28 mouse cellular contexts compared by ENCODE assay signal in genomic region chr3:136902776-136903175, GRCm38 (mm10).
DNase-seq lines count a peak whose midpoint lies in the region; ATAC-seq and TF ChIP-seq lines count a peak whose summit lies in the region.
"Had no signal": no experiment of that assay in that cellular context is flagged by ENCODE, and none has a peak within 500 bp of the region (broad histone marks: within the 10 kb centered on the region; RNA-seq: fewer than 3 reads in every experiment).

No protein-coding gene starts in this region.

- H3K4me1 ChIP-seq in midbrain, embryonic 13.5 days (replicated peaks): no peaks in the 10 kb centered on the region
- no peaks in the 10 kb centered on the region for H3K4me1 ChIP-seq in midbrain, postnatal 0 days (ENCODE audit: insufficient read depth, low read length)
- H3K4me1 ChIP-seq in midbrain, embryonic 15.5 days: no peaks in the 10 kb centered on the region
- H3K4me1 ChIP-seq in thymus, adult 2 months (replicated peaks; ENCODE audit: control insufficient read depth, insufficient read depth, low read length): no peaks in the 10 kb centered on the region; the same call in 1 of the 2 replicates
- H3K4me1 ChIP-seq: forebrain, embryonic 12.5 days; forebrain, embryonic 15.5 days; heart, embryonic 10.5 days; heart, embryonic 13.5 days; hindbrain, embryonic 12.5 days had no signal

- TF ChIP-seq POLR2A in thymus, adult 2 months (IDR thresholded peaks at IDR 0.05; ENCODE audit: control insufficient read depth, extremely low read depth, insufficient read depth, low read length, poor library complexity): no peak

- no peaks in the 10 kb centered on the region for H3K9me3 ChIP-seq in midbrain, embryonic 13.5 days
- H3K9me3 ChIP-seq in midbrain, postnatal 0 days (ENCODE audit: low read length): no peaks in the 10 kb centered on the region
- no peaks in the 10 kb centered on the region for H3K9me3 ChIP-seq in midbrain, embryonic 15.5 days
- H3K9me3 ChIP-seq: embryonic facial prominence, embryonic 10.5 days; embryonic facial prominence, embryonic 13.5 days; forebrain, embryonic 12.5 days; forebrain, embryonic 15.5 days; heart, embryonic 10.5 days; heart, embryonic 13.5 days; hindbrain, embryonic 12.5 days had no signal

- WGBS in midbrain, embryonic 13.5 days: 90% methylated on average over 18 of the region's 18 CpGs
- 93% methylated on average over 18 of the region's 18 CpGs for WGBS in midbrain, postnatal 0 days
- 88% methylated on average over 18 of the region's 18 CpGs for WGBS in midbrain, embryonic 15.5 days
- WGBS in thymus, adult 2 months: 99% methylated on average over 18 of the region's 18 CpGs

- no peak overlapping the region for H3K4me3 ChIP-seq in layer of hippocampus, adult 2 months
- no peak overlapping the region for H3K4me3 ChIP-seq in midbrain, embryonic 13.5 days (replicated peaks)
- no peak overlapping the region for H3K4me3 ChIP-seq in midbrain, postnatal 0 days (ENCODE audit: low read depth, low read length)
- H3K4me3 ChIP-seq in midbrain, embryonic 15.5 days: no peak overlapping the region
- H3K4me3 ChIP-seq in thymus, adult 2 months (ENCODE audit: control insufficient read depth, insufficient read depth, low read length): no peak overlapping the region
- H3K4me3 ChIP-seq: embryonic facial prominence, embryonic 10.5 days; embryonic facial prominence, embryonic 13.5 days; erythroblast, embryonic 14.5 days; forebrain, embryonic 12.5 days; forebrain, embryonic 15.5 days; heart, adult 2 months; heart, embryonic 10.5 days; heart, embryonic 13.5 days; hindbrain, embryonic 12.5 days had no signal

- TF ChIP-seq CTCF in layer of hippocampus, adult 2 months (conservative IDR thresholded peaks at IDR 0.05): no peak
- TF ChIP-seq CTCF in midbrain, postnatal 0 days (IDR thresholded peaks at IDR 0.05): no peak
- no peak for TF ChIP-seq CTCF in thymus, adult 2 months (IDR thresholded peaks at IDR 0.05; ENCODE audit: borderline replicate concordance, control insufficient read depth, extremely low read depth, insufficient read depth, low read length, poor library complexity)

- H3K36me3 ChIP-seq in midbrain, embryonic 13.5 days: peaks cover 16% of the 10 kb centered on the region
- peaks cover 8% of the 10 kb centered on the region for H3K36me3 ChIP-seq in midbrain, postnatal 0 days (ENCODE audit: insufficient read depth, low read length)
- H3K36me3 ChIP-seq in midbrain, embryonic 15.5 days (replicated peaks): 0 out of 2 replicates have a peak, but pooled peaks cover 3% of the 10 kb centered on the region
- H3K36me3 ChIP-seq in thymus, adult 2 months (ENCODE audit: control insufficient read depth, insufficient read depth, low read length): no peaks in the 10 kb centered on the region

- peak; percentile 61 for ATAC-seq in midbrain, embryonic 13.5 days
- no peak for ATAC-seq in midbrain, postnatal 0 days (ENCODE audit: low FRiP score)
- 0 out of 2 replicates have a peak, but pooled peaks have one; percentile 26 for ATAC-seq in midbrain, embryonic 15.5 days (replicated peaks)
- ATAC-seq: activated CD4-positive, CD25-positive, alpha-beta regulatory T cell, adult 4 months; forebrain, embryonic 15.5 days had no signal

- H3K9ac ChIP-seq in midbrain, embryonic 13.5 days (replicated peaks): no peak overlapping the region
- no peak overlapping the region for H3K9ac ChIP-seq in midbrain, postnatal 0 days (replicated peaks; ENCODE audit: low read length, poor library complexity, severe bottlenecking)
- no peak overlapping the region for H3K9ac ChIP-seq in midbrain, embryonic 15.5 days
- H3K9ac ChIP-seq: embryonic facial prominence, embryonic 13.5 days; forebrain, embryonic 12.5 days; forebrain, embryonic 15.5 days; heart, embryonic 13.5 days; hindbrain, embryonic 12.5 days had no signal

- DNase-seq in layer of hippocampus, adult 2 months (ENCODE audit: low spot score in 2 of 2): no peak
- DNase-seq in layer of hippocampus, postnatal 14 days (ENCODE audit: low spot score in 2 of 2): no peak
- DNase-seq in midbrain, postnatal 0 days (ENCODE audit: low spot score): no peak
- peak; percentile 4 for DNase-seq in 3134 (ENCODE audit: extremely low read depth, insufficient read length, low spot score)
- DNase-seq in thymus, adult 2 months: no peak
- no peak for DNase-seq in heart, adult 18-20 months
- DNase-seq: adrenal gland, adult 8-10 months; adrenal gland, postnatal 25 days; cerebellum, adult 11-12 months; cerebellum, adult 8-10 months; cerebellum, postnatal 10 days; cerebellum, postnatal 36 days; embryo, embryonic 11 days; gastrocnemius, postnatal 25 days; heart, adult 2 months; heart, postnatal 14 days; heart, postnatal 4 days had no signal

- peak overlapping the region; percentile 53 for H3K27ac ChIP-seq in layer of hippocampus, adult 2 months
- H3K27ac ChIP-seq in midbrain, embryonic 13.5 days: peak overlapping the region; percentile 5; the same call in 1 of the 2 replicates
- H3K27ac ChIP-seq in midbrain, postnatal 0 days (ENCODE audit: low read depth, low read length): no peak overlapping the region
- H3K27ac ChIP-seq in midbrain, embryonic 15.5 days: no peak overlapping the region
- no peak overlapping the region for H3K27ac ChIP-seq in thymus, adult 2 months (ENCODE audit: control insufficient read depth, insufficient read depth, low read length)
- H3K27ac ChIP-seq: embryonic facial prominence, embryonic 10.5 days; embryonic facial prominence, embryonic 13.5 days; forebrain, embryonic 12.5 days; forebrain, embryonic 15.5 days; heart, adult 2 months; heart, embryonic 10.5 days; heart, embryonic 13.5 days; hindbrain, embryonic 12.5 days had no signal

- no peaks in the 10 kb centered on the region for H3K27me3 ChIP-seq in midbrain, embryonic 13.5 days
- no peaks in the 10 kb centered on the region for H3K27me3 ChIP-seq in midbrain, postnatal 0 days (ENCODE audit: insufficient read depth, low read length)
- no peaks in the 10 kb centered on the region for H3K27me3 ChIP-seq in midbrain, embryonic 15.5 days (replicated peaks)
- H3K27me3 ChIP-seq in thymus, adult 2 months (ENCODE audit: control insufficient read depth, insufficient read depth, low read length): no peaks in the 10 kb centered on the region
- H3K27me3 ChIP-seq: embryonic facial prominence, embryonic 13.5 days; forebrain, embryonic 12.5 days; forebrain, embryonic 15.5 days; heart, embryonic 13.5 days; hindbrain, embryonic 12.5 days had no signal

- no peak overlapping the region for H3K4me2 ChIP-seq in midbrain, embryonic 13.5 days (replicated peaks)
- no peak overlapping the region for H3K4me2 ChIP-seq in midbrain, postnatal 0 days (ENCODE audit: low read depth, low read length, poor library complexity, severe bottlenecking)
- no peak overlapping the region for H3K4me2 ChIP-seq in midbrain, embryonic 15.5 days
- H3K4me2 ChIP-seq: embryonic facial prominence, embryonic 13.5 days; forebrain, embryonic 12.5 days; forebrain, embryonic 15.5 days; heart, embryonic 13.5 days; hindbrain, embryonic 12.5 days had no signal

Comparison
In these comparisons a context has a peak if more than half of its experiments do, and no peak if none do; other contexts are left out.
1. H3K27ac ChIP-seq: peak in layer of hippocampus, adult 2 months (single experiment) and midbrain, embryonic 13.5 days (single experiment); none in midbrain, postnatal 0 days (single experiment), midbrain, embryonic 15.5 days (single experiment) and thymus, adult 2 months (single experiment).